Mouse (Mus musculus) erythroid progenitor cell, adult 5-6 weeks (primary cell): ENCODE results near the gene Ltbp4. TPM values are rescaled to one million over a fixed set of nuclear protein-coding genes. Genes with fewer than 3 reads are reported as not detected.
A peak's percentile ranks its signal among the peaks of the same experiment; 100 is the strongest.

Source experiments
- ATAC-seq: replicated peaks from 2 replicates; pipeline ENCODE4 v1.8.0; 2016; ENCODE audit warnings: moderate number of reproducible peaks, mild to moderate bottlenecking, moderate TSS enrichment, inconsistent platforms; ENCODE audit not compliant: poor library complexity, low FRiP score, severe bottlenecking
- total RNA-seq, 2 experiments: library from RNA; stranded (forward) in 1 of 2; stranded (reverse) in 1 of 2; fragments of 150-400 nt in 1 of 2; fragments of 186-747, 209-891 nt in 1 of 2; gene quantifications; 2 replicates each; pipeline versions ENCODE4 v1.2.3 to v1.2.4; 2015 to 2017; ENCODE audit warnings: low replicate concordance in 2 of 2

Ltbp4 gene
- total RNA-seq, 2 experiments from 2014 or later: 0.61 TPM; not detected in 1

- ATAC-seq: no peak
Measured at GRCm38 (mm10) chr7:27329981-27330380, 7.5 kb downstream of the Ltbp4 start.

- no peak for ATAC-seq
Measured at GRCm38 (mm10) chr7:27329326-27329947, 8.1 kb downstream of the Ltbp4 start.

- ATAC-seq: no peak
Measured at GRCm38 (mm10) chr7:27328648-27329047, 8.8 kb downstream of the Ltbp4 start.

- no peak for ATAC-seq
Measured at GRCm38 (mm10) chr7:27328161-27328560, 9.3 kb downstream of the Ltbp4 start.

GRCm38 (mm10) chr7:27327500-27327899 is 10.0 kb downstream of the Ltbp4 start:
- ATAC-seq: no peak

- no peak for ATAC-seq
Measured at GRCm38 (mm10) chr7:27326101-27326880, 11.2 kb downstream of the Ltbp4 start.

- no peak for ATAC-seq
Measured at GRCm38 (mm10) chr7:27325697-27326096, 11.8 kb downstream of the Ltbp4 start.

GRCm38 (mm10) chr7:27324928-27325327 is 12.6 kb downstream of the Ltbp4 start:
- no peak for ATAC-seq

GRCm38 (mm10) chr7:27324161-27324560 is 13.3 kb downstream of the Ltbp4 start:
- ATAC-seq: no peak

- no peak for ATAC-seq
Measured at GRCm38 (mm10) chr7:27323001-27323400, 14.5 kb downstream of the Ltbp4 start.

- ATAC-seq: no peak
Measured at GRCm38 (mm10) chr7:27322291-27322690, 15.2 kb downstream of the Ltbp4 start.

- ATAC-seq: no peak
Measured at GRCm38 (mm10) chr7:27319411-27319810, 18.1 kb downstream of the Ltbp4 start.

GRCm38 (mm10) chr7:27315958-27316357 is 21.5 kb downstream of the Ltbp4 start:
- no peak for ATAC-seq

- no peak for ATAC-seq
Measured at GRCm38 (mm10) chr7:27314393-27314792, 23.1 kb downstream of the Ltbp4 start.

- ATAC-seq: no peak
Measured at GRCm38 (mm10) chr7:27311651-27312284, 25.7 kb downstream of the Ltbp4 start.

- ATAC-seq: no peak
Measured at GRCm38 (mm10) chr7:27310996-27311535, 26.4 kb downstream of the Ltbp4 start.

- ATAC-seq: 0 out of 2 replicates have a peak, but pooled peaks have one; percentile 42
Measured at GRCm38 (mm10) chr7:27310306-27310705, 27.2 kb downstream of the Ltbp4 start.

GRCm38 (mm10) chr7:27309832-27310231 is 27.7 kb downstream of the Ltbp4 start:
- no peak for ATAC-seq

GRCm38 (mm10) chr7:27308821-27309549 is 28.5 kb downstream of the Ltbp4 start:
- ATAC-seq: no peak

GRCm38 (mm10) chr7:27307551-27307950 is 29.9 kb downstream of the Ltbp4 start:
- ATAC-seq: no peak
